Mouse (Mus musculus) lung, embryonic 14.5 days (tissue): ENCODE results near the gene Ankrd54. TPM values are rescaled to one million over a fixed set of nuclear protein-coding genes. Genes with fewer than 3 reads are reported as not detected.

Experiments
- ATAC-seq: fragments of 200-750 bp; cut with Nextera tagmentation; 2 replicates; pipeline ENCODE4 v1.8.0; 2017; ENCODE audit warnings: mild to moderate bottlenecking, moderate TSS enrichment, moderate library complexity; ENCODE audit not compliant: insufficient read depth
- DNase-seq: peaks from one replicate; pipeline ENCODE4 v3.0.0-alpha.2; 2015
- H3K27ac ChIP-seq: fragments of 300-500 bp; sonication (generic); 2 replicates; pipeline ENCODE4 v1.5.1; 2014; ENCODE audit warnings: low read depth, mild to moderate bottlenecking, moderate library complexity
- H3K27me3 ChIP-seq: fragments of 300-500 bp; sonication (generic); 2 replicates; pipeline ENCODE4 v1.6.1; 2014; ENCODE audit warnings: low read length, control low read depth; ENCODE audit not compliant: insufficient read depth
- H3K36me3 ChIP-seq: fragments of 300-500 bp; sonication (generic); 2 replicates; pipeline ENCODE4 v1.6.1; 2014; ENCODE audit warnings: control low read depth; ENCODE audit not compliant: insufficient read depth
- H3K4me1 ChIP-seq: fragments of 300-500 bp; sonication (generic); 2 replicates; pipeline ENCODE4 v1.6.1; 2014; ENCODE audit warnings: antibody characterized with exemption, control low read depth; ENCODE audit not compliant: insufficient read depth
- H3K4me2 ChIP-seq: fragments of 300-500 bp; sonication (generic); 2 replicates; pipeline ENCODE4 v1.6.1; 2014; ENCODE audit warnings: mild to moderate bottlenecking
- H3K4me3 ChIP-seq: fragments of 300-500 bp; sonication (generic); 2 replicates; pipeline ENCODE4 v1.5.1; 2014; ENCODE audit warnings: low read depth, low read length
- H3K9ac ChIP-seq: fragments of 300-500 bp; sonication (generic); 2 replicates; pipeline ENCODE4 v1.6.1; 2014
- H3K9me3 ChIP-seq: fragments of 300-500 bp; sonication (generic); 2 replicates; pipeline ENCODE4 v1.6.1; 2016; ENCODE audit warnings: low read depth, low read length, control low read depth
- CTCF ChIP-seq: IDR thresholded peaks from 2 replicates; pipeline ENCODE4 v1.5.1; 2016; ENCODE audit warnings: antibody characterized with exemption, low read depth
- WGBS: fragments of 180-500 bp; shearing (Covaris S2); extraction: QIAGEN DNeasy Blood & Tissue Kit; methylation state at CpG from one replicate; pipeline ENCODE4 v1.1.7; 2014; 5-methylcytosine and 5-hydroxymethylcytosine counted together
- polyA plus RNA-seq: library from polyadenylated mRNA; unstranded; fragments of >200 nt; fragmentation: Nextera tagmentation; extraction: Ambion mirVana; gene quantifications from 2 replicates; pipeline ENCODE4 v1.2.1, GENCODE M21; 2014

Gene Ankrd54
- polyA plus RNA-seq, 1 experiment from 2014 or later = 55.4 TPM

DNA sequence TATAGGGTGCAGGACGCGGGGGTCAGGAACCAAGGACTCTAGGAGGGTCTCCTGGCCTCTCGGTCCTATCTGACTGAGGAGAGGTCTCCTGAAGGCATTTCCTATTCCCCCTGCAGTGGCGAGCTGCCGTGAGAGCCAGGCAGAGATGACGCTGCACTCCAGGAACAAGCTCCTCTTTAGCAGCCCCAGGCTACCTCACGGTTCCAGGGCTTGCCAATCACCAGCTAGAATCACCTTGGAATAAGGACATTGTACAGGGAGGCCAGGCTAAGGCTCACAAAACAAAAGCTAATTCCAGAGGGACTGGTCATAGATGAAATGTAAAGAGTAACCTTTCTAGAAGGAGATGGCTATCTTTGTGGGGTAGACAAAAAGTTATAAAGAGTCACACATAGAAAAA lies 6.1 kb downstream of the Ankrd54 start:
- Histone ChIP-seq H3K4me3 (no peak overlapping the region), H3K9ac (no peak overlapping the region), H3K36me3 (peaks cover 77% of the 10 kb centered on the region), H3K4me2 (no peak overlapping the region), H3K4me1 (no peaks in the 10 kb centered on the region), H3K27ac (no peak overlapping the region), H3K9me3 (no peaks in the 10 kb centered on the region), H3K27me3 (no peaks in the 10 kb centered on the region)
- 92% methylated on average over 7 of the region's 7 CpGs for WGBS
- no peak for TF ChIP-seq CTCF
- ATAC-seq = no peak
- no peak for DNase-seq

DNA sequence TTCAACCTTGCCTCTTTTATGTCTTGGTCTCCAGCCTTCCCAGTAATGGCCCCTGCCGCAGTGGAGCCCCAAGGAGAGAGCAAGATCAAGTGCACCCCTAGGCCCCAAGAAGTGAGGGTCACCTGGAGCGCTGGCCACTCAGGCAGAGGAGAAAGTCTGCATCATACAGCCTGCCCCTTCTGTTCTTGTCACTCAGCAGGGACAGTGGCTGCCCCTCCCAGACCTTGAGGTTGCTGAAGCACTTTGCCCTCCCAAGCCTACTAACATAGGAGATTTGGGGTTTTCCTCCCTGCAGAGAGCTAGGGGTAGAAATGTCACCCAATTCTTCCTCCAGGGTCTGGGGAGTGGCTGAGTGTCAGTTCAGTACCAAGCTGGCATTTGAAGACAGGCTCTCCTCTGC lies 10.3 kb downstream of the Ankrd54 start:
- Histone ChIP-seq H3K36me3 (peaks cover 44% of the 10 kb centered on the region), H3K4me3 (no peak overlapping the region), H3K27ac (no peak overlapping the region; the same call in 1 of the 2 replicates), H3K9me3 (no peaks in the 10 kb centered on the region), H3K9ac (no peak overlapping the region), H3K4me2 (no peak overlapping the region), H3K27me3 (no peaks in the 10 kb centered on the region), H3K4me1 (no peaks in the 10 kb centered on the region)
- TF ChIP-seq CTCF = no peak
- ATAC-seq (no peak), DNase-seq (no peak)
- 64% methylated on average over 2 of the region's 2 CpGs for WGBS

DNA sequence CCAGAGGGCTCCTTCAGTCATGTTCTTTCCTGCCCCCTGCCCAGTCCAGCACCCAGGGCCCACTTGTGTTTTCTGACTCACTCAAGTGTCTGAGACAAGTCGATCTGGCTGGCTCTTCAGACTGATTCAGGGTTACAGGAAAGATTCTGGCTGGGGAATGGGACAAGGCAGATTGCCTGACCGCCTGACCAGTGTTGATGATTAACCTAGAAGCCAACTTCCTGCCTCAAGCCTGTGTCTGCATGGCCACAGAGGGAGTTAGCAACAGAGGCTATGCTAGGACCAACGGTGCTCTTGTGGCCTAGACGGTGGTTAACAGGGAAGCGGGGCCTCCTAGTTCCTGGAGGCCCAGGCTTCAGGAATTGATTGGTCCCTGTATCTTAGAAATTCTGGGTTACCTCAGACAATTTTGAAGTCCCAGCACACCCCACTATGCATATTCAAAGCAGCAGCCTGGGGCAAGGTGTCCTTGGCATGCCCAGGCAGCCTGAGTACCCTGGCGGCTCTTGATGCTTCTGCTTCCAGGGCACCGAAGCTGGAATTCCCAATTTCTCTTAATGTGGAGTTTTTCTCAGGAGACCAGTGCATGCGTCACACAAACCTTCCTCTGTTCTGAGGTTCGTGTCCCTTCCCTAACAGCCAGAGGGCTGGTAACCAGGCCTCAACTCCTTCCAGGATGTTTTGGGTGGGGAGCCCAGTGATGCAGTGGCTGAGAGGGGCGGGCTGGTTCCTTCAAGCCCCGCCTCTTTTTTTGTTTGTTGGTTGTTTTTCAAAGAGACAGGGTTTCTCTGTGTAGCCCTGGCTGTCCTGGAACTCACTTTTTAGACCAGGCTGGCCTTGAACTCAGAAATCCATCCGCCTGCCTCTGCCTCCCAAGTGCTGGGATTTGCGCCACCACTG lies 11.0 kb downstream of the Ankrd54 start:
- no peaks in the 10 kb centered on the region for H3K9me3 ChIP-seq
- peak; percentile 49 for DNase-seq
- H3K4me2 ChIP-seq = no peak overlapping the region
- ATAC-seq = peak; percentile 43; the same call in 1 of the 2 replicates
- H3K27ac ChIP-seq = peak overlapping the region; percentile 72
- WGBS = 64% methylated on average over 13 of the region's 13 CpGs
- H3K4me1 ChIP-seq = no peaks in the 10 kb centered on the region
- H3K27me3 ChIP-seq = no peaks in the 10 kb centered on the region
- H3K9ac ChIP-seq = no peak overlapping the region; the same call in 1 of the 2 replicates
- peaks cover 38% of the 10 kb centered on the region for H3K36me3 ChIP-seq
- no peak for TF ChIP-seq CTCF
- no peak overlapping the region for H3K4me3 ChIP-seq

DNA sequence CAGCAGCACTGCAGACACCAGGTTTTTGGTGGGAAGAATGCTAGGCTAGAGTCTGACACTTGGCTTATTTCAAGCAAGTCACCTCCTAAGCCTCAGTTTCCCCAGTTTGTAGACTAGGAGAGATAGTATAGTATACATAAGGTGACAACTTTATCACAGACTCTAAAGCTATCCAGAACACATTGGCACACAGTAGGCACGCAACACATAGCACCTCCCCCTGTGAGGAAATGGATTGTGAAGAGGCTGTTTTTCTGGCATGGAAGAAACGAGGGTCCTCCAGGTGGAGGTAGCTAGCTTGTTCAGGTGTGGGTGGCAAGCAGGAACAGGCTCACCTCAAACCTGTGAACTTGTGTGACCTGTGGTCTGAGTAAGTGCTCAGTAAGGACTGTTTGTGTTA lies 11.7 kb downstream of the Ankrd54 start:
- H3K9ac ChIP-seq = no peak overlapping the region; the same call in 1 of the 2 replicates
- H3K27me3 ChIP-seq = no peaks in the 10 kb centered on the region
- H3K27ac ChIP-seq = peak overlapping the region; percentile 72
- H3K9me3 ChIP-seq = no peaks in the 10 kb centered on the region
- no peak for TF ChIP-seq CTCF
- no peak overlapping the region for H3K4me2 ChIP-seq
- no peak overlapping the region for H3K4me3 ChIP-seq
- no peak for DNase-seq
- peaks cover 30% of the 10 kb centered on the region for H3K36me3 ChIP-seq
- no peaks in the 10 kb centered on the region for H3K4me1 ChIP-seq
- WGBS = 63% methylated on average over 2 of the region's 2 CpGs
- ATAC-seq = no peak

DNA sequence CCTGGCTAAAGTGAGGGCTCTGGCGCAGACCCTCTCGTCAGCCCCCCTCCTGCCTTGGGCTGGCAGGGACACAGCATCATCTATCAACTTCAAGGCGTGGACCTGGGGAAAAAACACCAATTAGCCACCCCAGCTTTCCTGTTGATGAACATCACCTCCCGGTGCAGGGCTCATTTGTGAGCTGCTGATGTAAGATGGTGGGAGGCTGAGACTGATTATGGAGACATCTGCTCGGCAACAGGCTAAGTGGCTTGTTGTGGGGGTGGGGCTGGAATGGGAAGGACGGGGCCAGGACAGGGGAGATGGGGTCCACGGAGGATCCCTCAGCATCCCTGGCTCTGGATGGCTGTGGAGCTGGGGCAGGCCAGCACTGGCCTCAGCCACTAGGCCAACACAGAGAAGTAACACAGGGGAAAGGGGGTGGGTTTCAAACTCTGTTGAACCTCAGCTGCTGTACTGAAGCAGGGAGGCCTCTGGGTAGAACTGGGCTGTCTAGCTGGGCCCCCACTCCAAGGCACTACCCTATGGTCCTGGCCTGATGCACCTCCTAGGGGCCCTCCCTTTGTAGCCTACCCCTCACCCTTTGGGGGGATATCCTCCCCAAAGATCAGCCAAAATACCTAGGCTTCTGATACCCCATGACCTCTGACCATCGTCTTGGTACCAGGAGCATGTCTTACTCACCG lies 12.4 kb downstream of the Ankrd54 start:
- no peak overlapping the region for H3K4me3 ChIP-seq
- H3K4me1 ChIP-seq = no peaks in the 10 kb centered on the region
- H3K9ac ChIP-seq = no peak overlapping the region
- peaks cover 24% of the 10 kb centered on the region for H3K36me3 ChIP-seq
- 40% methylated on average over 9 of the region's 9 CpGs for WGBS
- H3K9me3 ChIP-seq = no peaks in the 10 kb centered on the region
- no peak for TF ChIP-seq CTCF
- H3K27me3 ChIP-seq = no peaks in the 10 kb centered on the region
- no peak for DNase-seq
- H3K27ac ChIP-seq = no peak overlapping the region
- no peak overlapping the region for H3K4me2 ChIP-seq
- ATAC-seq = peak; percentile 29; the same call in 1 of the 2 replicates

DNA sequence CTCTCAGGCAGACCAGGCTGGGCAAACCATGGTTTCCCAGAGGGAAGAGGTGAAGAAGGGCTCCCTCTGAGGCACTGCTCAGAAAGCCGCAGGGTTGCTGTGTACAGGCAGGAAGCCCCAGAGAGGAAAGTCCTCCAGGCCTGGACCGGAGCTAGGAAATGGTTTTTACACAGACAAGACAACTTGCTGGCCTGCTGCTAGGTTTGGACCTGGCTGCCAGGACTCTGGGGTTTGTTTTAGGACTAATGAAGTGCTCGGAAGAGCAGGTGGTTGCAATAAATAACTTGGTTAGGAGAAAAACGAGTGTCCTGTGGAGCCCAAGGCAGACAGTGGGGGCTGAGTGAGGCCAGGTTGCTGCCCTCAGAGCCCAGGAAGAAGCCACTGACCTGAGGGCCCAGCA lies 14.5 kb downstream of the Ankrd54 start:
- no peaks in the 10 kb centered on the region for H3K9me3 ChIP-seq
- H3K9ac ChIP-seq = no peak overlapping the region
- H3K4me3 ChIP-seq = no peak overlapping the region
- ATAC-seq (no peak), DNase-seq (no peak)
- no peaks in the 10 kb centered on the region for H3K4me1 ChIP-seq
- 61% methylated on average over 4 of the region's 4 CpGs for WGBS
- H3K4me2 ChIP-seq = no peak overlapping the region
- TF ChIP-seq CTCF = no peak
- H3K36me3 ChIP-seq = peaks cover 2% of the 10 kb centered on the region
- H3K27ac ChIP-seq = no peak overlapping the region
- H3K27me3 ChIP-seq = peaks cover 11% of the 10 kb centered on the region

DNA sequence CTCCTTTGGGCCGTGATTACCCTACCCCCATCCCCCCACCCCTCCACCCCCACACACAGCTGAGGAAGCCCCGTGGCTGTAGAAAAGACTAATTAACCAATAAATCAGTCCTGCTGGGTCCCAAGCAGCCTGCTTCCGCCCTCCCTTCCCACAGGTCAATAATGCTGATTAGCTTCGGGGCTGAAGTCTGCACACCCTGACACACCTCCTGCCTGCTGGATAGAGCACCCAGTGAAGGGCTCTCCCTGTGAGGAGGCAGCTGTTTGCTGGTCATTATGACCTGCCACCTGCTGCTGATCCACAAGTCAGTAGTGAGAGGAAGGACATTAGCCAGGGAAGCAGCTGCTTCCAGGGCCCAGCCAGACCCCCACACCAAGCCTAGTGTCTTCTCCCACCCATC lies 17.9 kb downstream of the Ankrd54 start:
- H3K27ac ChIP-seq = no peak overlapping the region
- peaks cover 39% of the 10 kb centered on the region for H3K27me3 ChIP-seq
- no peak for DNase-seq
- ATAC-seq = no peak
- no peaks in the 10 kb centered on the region for H3K9me3 ChIP-seq
- 11% methylated on average over 4 of the region's 4 CpGs for WGBS
- no peak overlapping the region for H3K4me2 ChIP-seq
- 0 out of 2 replicates have a peak, but pooled peaks cover 3% of the 10 kb centered on the region for H3K4me1 ChIP-seq
- H3K36me3 ChIP-seq = no peaks in the 10 kb centered on the region
- no peak overlapping the region for H3K9ac ChIP-seq
- H3K4me3 ChIP-seq = no peak overlapping the region
- no peak for TF ChIP-seq CTCF
